8 mouse cellular contexts compared by ENCODE assay signal in genomic region chr11:96823880-96824782, GRCm38 (mm10). TPM values are rescaled to one million over a fixed set of nuclear protein-coding genes. Genes with fewer than 3 reads are reported as not detected.
A peak's percentile ranks its signal among the peaks of the same experiment; 100 is the strongest.
DNase-seq lines count a peak whose midpoint lies in the region; ATAC-seq lines count a peak whose summit lies in the region.

No protein-coding gene starts in this region.

- peaks cover 66% of the 10 kb centered on the region for H3K4me1 ChIP-seq in embryonic facial prominence, embryonic 10.5 days
- peaks cover 49% of the 10 kb centered on the region for H3K4me1 ChIP-seq in midbrain, embryonic 11.5 days (ENCODE audit: control insufficient read depth, insufficient read depth, low read length)

- peak overlapping the region; percentile 79 for H3K4me2 ChIP-seq in midbrain, embryonic 11.5 days

- WGBS in embryonic facial prominence, embryonic 10.5 days, result 2% methylated on average over 26 of the region's 26 CpGs
- WGBS in midbrain, embryonic 11.5 days, result 3% methylated on average over 24 of the region's 26 CpGs

- peaks cover 80% of the 10 kb centered on the region for H3K36me3 ChIP-seq in embryonic facial prominence, embryonic 10.5 days (replicated peaks)
- peaks cover 26% of the 10 kb centered on the region; the same call in 1 of the 2 replicates for H3K36me3 ChIP-seq in midbrain, embryonic 11.5 days (ENCODE audit: control insufficient read depth, insufficient read depth, low read length)

- H3K27ac ChIP-seq in embryonic facial prominence, embryonic 10.5 days (replicated peaks), result peak overlapping the region; percentile 85
- H3K27ac ChIP-seq in midbrain, embryonic 11.5 days (ENCODE audit: low read depth, low read length), result peak overlapping the region; percentile 83

- ATAC-seq in midbrain, embryonic 11.5 days (ENCODE audit: low FRiP score), result peak; percentile 96

- H3K9ac ChIP-seq in midbrain, embryonic 11.5 days (ENCODE audit: low read length), result peak overlapping the region; percentile 57

- H3K27me3 ChIP-seq in embryonic facial prominence, embryonic 10.5 days (replicated peaks; ENCODE audit: low read depth, poor library complexity, severe bottlenecking), result no peaks in the 10 kb centered on the region
- H3K27me3 ChIP-seq in midbrain, embryonic 11.5 days (ENCODE audit: control insufficient read depth, insufficient read depth, low read length), result no peaks in the 10 kb centered on the region

- no peaks in the 10 kb centered on the region for H3K9me3 ChIP-seq in embryonic facial prominence, embryonic 10.5 days
- H3K9me3 ChIP-seq in midbrain, embryonic 11.5 days (ENCODE audit: control insufficient read depth, low read length), result no peaks in the 10 kb centered on the region

- H3K4me3 ChIP-seq in embryonic facial prominence, embryonic 10.5 days, result peak overlapping the region; percentile 69
- peak overlapping the region; percentile 38 for H3K4me3 ChIP-seq in midbrain, embryonic 11.5 days (ENCODE audit: low read depth, low read length)

- intact Hi-C loops in left cerebral cortex, postnatal 4 days (cut with DNase I), result no loop called here

- peak; percentile 96 for DNase-seq in adrenal gland, postnatal 14 days
- peak; percentile 97 for DNase-seq in embryonic facial prominence, embryonic 10.5 days (ENCODE audit: low spot score)
- DNase-seq in heart, adult 11 months, result peak; percentile 99
- peak; percentile 92 for DNase-seq in kidney, adult 11 months
- peak; percentile 89 for DNase-seq in left cerebral cortex, postnatal 4 days
- DNase-seq in midbrain, embryonic 11.5 days (ENCODE audit: low spot score, missing footprints), result peak; percentile 96
- peak; percentile 67 for DNase-seq in right cerebral cortex, postnatal 4 days
- DNase-seq in yolk sac, embryonic 10.5 days (ENCODE audit: low spot score), result peak; percentile 94

RNA-seq across cellular contexts. Expression of gene Nfe2l1, which starts 5.6 kb away (rescaled TPM):
- 362 and 371 TPM in 2 replicates for total RNA-seq in adrenal gland, postnatal 14 days (2021)
- 65.4 and 69.9 TPM in 2 replicates for polyA plus RNA-seq in embryonic facial prominence, embryonic 10.5 days (2016; fragmentation: Nextera tagmentation; extraction: Ambion mirVana)
- 100 to 1,000 TPM; 108 to 115 TPM for total RNA-seq in left cerebral cortex, postnatal 4 days (2021)
- 31.7 and 35.2 TPM in 2 replicates for polyA plus RNA-seq in midbrain, embryonic 11.5 days (2014; fragmentation: Nextera tagmentation; extraction: Ambion mirVana)

RNA-seq across cellular contexts. Expression of gene Copz2, which starts 25.5 kb away (rescaled TPM):
- total RNA-seq in adrenal gland, postnatal 14 days (2021), result 39.8 and 43.7 TPM in 2 replicates
- polyA plus RNA-seq in embryonic facial prominence, embryonic 10.5 days (2016; fragmentation: Nextera tagmentation; extraction: Ambion mirVana), result 36.2 and 37.4 TPM in 2 replicates
- total RNA-seq in left cerebral cortex, postnatal 4 days (2021), result 1 to 10 TPM; 4.1 to 5.9 TPM
- 47.5 and 51.1 TPM in 2 replicates for polyA plus RNA-seq in midbrain, embryonic 11.5 days (2014; fragmentation: Nextera tagmentation; extraction: Ambion mirVana)

RNA-seq across cellular contexts. Expression of gene Cbx1, which starts 35.2 kb away (rescaled TPM):
- 69.8 and 78.1 TPM in 2 replicates for total RNA-seq in adrenal gland, postnatal 14 days (2021)
- 201 and 213 TPM in 2 replicates for polyA plus RNA-seq in embryonic facial prominence, embryonic 10.5 days (2016; fragmentation: Nextera tagmentation; extraction: Ambion mirVana)
- 10 to 100 TPM; 79.3 to 79.5 TPM for total RNA-seq in left cerebral cortex, postnatal 4 days (2021)
- polyA plus RNA-seq in midbrain, embryonic 11.5 days (2014; fragmentation: Nextera tagmentation; extraction: Ambion mirVana), result 167 and 169 TPM in 2 replicates

RNA-seq across cellular contexts. Expression of gene Snx11, which starts 46.8 kb away (rescaled TPM):
- 23.4 and 27.2 TPM in 2 replicates for total RNA-seq in adrenal gland, postnatal 14 days (2021)
- polyA plus RNA-seq in embryonic facial prominence, embryonic 10.5 days (2016; fragmentation: Nextera tagmentation; extraction: Ambion mirVana), result 22.4 and 25.5 TPM in 2 replicates
- 10 to 100 TPM; 46.3 to 50.4 TPM for total RNA-seq in left cerebral cortex, postnatal 4 days (2021)
- 15.3 and 18.8 TPM in 2 replicates for polyA plus RNA-seq in midbrain, embryonic 11.5 days (2014; fragmentation: Nextera tagmentation; extraction: Ambion mirVana)

Comparison
In these comparisons a context has a peak if more than half of its experiments do, and no peak if none do; other contexts are left out.
1. Peak in every context shown above with its lines: DNase-seq, ATAC-seq, H3K4me3 ChIP-seq and H3K27ac ChIP-seq.